Mouse (Mus musculus) gastrocnemius, postnatal 4 days (tissue): ENCODE measurements around the gene Rfxank. TPM values are rescaled to one million over a fixed set of nuclear protein-coding genes. Genes with fewer than 3 reads are reported as not detected.

ENCODE experiments used
- DNase-seq, 2 experiments: peaks; one replicate each; pipeline ENCODE4 v3.0.0; 2021 to 2022; ENCODE audit warnings: low spot score in 2 of 2, mixed read lengths in 2 of 2
- long read RNA-seq, 2 experiments: library from polyadenylated mRNA; stranded (forward); transcript quantifications; one replicate each; pipeline ENCODE4 v2.0.0; 2021
- total RNA-seq, 2 experiments: library from RNA; stranded (reverse); gene quantifications; 2 replicates each; pipeline ENCODE4 v1.2.3; 2021

Gene Rfxank
- 10 to 100 TPM; 12.7 to 16.6 TPM for total RNA-seq
- long read RNA-seq, experiment 1, transcript Rfxank-201 (9 exons, 3,609 nt) = major isoform, 7 of 13 reads
- long read RNA-seq, experiment 1, partial matches to known transcripts = 0 of 13 reads
- long read RNA-seq, experiment 1, other reads (novel, unspliced or antisense) = 3 of 13 reads
- long read RNA-seq, experiment 2, partial matches to known transcripts = 0 of 5 reads
- long read RNA-seq, experiment 2, other reads (novel, unspliced or antisense) = 2 of 5 reads

DNA sequence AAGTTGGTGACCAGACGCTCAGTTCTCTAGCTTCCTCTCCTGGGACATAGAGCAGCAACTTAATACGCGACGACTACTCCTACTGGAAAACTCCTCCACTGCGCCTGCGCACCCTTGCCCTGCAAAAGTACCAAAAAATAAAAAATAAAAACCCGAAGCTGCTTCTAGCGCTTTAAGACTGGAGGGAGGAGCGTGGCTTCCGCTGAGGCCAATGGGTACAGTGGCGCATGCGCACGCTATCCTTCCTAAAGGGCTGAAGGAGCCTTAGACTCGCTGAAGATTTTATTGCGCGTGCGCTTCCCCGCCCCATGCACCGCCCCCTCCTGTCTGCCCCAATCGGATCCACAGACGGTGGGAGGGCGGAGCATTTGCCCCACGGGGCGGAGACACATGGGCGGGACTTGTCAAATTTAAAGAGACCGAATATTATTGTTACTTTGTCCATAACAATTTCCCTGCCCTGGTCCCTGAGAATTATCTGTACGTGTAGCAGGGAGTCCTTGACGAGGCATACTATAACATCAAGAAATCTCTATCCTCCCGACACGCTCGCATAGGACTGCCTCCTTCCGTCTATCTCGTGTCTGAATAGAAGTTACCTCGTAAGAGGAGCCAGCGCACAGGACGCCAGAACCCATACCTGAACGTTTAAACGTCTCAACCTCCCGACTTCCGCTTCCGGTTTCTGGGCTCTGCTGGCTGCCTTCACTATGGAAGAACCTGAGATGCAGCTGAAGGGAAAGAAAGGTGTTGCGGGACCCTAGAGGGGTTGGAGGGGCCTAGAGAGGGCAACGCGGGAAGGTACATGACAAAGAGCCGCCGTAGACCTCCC, at the start of gene Rfxank, which contains the start of the genes Borcs8 and Mef2b:
Rfxank (minus strand) TSS at position 129 of the 832 bp plus-strand sequence.
Borcs8 (plus strand) TSS at position 474 of the 832 bp plus-strand sequence.
Mef2b (plus strand) TSS at position 686 of the 832 bp plus-strand sequence.
- peak; percentile 97 to 99 for DNase-seq

DNA sequence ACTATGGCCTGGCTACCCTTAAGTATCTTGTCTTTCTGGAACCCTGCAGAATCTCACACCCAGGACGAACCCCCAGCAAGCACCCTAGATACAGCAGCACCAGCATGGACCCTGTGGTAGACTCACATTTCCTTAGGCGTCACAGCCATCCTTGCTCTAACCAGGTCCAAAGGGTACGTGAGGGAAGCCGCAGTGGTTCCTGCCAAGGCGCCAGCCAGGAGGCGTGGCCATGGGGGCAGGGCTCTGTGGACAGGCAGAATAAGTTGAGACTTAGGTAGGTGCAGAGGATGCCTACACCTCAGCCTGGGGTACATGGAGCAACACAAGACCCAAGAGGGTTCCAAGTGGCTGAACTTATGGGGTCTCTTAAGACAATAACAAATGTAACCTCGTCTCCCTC, 49.8 kb upstream of the Rfxank start:
- no peak for DNase-seq

DNA sequence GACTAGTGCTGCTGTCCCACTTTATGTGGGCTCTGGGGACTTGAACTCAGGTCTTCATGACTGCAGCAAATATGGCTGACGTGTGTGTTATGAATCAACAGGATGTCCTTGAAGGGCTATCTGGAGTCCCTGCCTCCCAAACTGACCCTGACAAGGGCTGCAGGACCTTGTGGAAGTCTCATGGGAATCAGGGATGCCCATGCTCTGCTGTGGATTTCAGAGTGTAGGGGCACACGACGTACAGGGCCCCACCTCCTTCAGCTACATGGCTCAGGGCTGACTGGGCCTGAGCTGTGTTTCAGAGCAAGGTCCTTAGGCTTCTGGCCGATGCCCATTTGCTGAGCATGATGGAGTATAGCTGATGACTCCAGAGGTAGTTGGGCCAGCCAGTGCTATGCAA, 44.2 kb upstream of the Rfxank start:
- no peak for DNase-seq

DNA sequence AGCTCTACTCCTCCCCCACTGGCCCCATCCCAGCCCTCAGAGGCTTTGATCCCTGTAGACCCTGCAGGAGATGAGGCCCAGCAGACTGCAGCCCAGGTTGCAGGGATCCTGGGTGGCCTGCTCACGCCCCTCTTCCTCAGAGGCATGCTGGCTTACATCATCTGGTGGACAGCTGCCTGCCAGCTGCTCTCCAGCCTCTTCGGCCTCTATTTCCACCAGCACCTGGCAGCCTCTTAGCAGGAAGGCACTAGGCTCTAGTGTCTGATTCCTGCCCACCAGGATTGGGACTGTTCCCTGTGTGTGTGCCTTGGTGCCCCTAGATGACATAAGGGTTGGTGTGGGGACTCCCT, 42.9 kb upstream of the Rfxank start:
- DNase-seq = no peak

DNA sequence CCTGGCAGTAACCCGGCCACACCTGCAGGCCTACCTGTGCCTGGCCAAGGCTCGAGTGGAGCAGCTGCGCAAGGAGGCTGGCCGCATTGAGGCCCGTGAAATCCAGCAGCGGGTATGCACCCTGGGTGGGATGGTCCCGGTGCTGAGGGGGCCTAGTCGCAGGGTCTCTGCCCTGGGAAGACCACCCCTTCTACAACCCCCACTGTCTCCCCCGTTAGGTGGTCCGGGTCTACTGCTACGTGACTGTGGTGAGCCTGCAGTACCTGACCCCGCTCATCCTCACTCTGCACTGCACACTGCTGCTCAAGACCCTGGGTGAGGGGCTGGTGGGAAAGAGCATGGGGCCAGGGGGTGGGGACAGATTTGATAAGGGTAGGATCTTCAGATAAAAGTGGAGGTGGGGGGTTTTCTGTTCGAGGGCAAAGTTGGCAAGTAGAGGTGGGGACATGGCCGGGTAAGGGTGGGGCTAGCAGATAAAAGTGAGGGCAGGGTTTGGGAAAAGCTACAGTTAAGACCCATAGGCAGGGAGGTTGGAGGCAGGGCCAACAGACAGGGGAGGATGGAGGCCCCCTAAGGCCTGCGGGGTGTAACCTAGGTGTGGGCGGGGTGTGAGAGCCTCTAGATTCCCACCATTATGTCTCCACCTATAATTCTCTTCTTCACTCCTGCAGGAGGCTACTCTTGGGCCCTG, 42.4 kb upstream of the Rfxank start:
- no peak for DNase-seq

GRCm38 (mm10) chr8:70179082-70179481, 40.1 kb upstream of the Rfxank start:
- no peak for DNase-seq

DNA sequence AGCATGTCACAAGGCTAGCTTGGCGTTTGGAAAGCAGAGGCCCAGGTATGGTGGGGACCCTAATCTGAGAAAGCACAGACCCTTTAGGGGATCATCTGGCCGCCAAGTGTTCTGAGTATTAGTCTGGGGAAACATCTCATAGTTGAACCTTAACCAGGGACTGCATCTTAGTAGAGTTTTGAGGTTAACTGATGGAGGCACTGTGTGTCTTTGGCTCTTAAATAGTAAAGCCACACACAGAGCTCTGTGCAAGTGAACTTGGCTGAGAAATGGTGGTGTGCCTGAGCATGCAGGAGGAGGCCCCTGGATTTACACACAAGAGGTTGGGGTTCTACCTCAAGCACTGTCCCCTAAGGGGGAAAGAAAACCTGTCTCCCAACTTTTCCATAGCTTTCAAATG, 39.3 kb upstream of the Rfxank start:
- DNase-seq = no peak

DNA sequence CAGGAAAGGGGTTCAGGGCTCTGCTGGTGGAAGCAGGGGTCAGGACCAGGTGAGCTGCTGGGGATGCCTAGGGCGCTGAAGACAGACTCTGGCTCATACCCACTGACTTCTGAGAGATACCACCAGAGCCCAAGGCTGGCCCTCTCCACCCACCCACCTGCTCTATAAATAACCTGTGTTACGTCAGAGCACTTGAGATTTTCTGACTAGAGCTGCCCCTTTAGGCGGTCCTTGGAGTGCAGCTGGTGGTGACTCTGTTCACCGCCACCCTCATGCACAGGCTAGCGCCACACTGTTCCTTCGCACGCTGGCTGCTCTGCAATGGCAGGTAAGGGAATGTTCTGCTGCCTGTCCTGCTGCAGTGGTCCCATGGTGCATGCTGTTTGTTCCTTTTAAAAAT, 35.1 kb upstream of the Rfxank start:
- DNase-seq = no peak

GRCm38 (mm10) chr8:70173320-70173719, 34.4 kb upstream of the Rfxank start:
- no peak for DNase-seq

DNA sequence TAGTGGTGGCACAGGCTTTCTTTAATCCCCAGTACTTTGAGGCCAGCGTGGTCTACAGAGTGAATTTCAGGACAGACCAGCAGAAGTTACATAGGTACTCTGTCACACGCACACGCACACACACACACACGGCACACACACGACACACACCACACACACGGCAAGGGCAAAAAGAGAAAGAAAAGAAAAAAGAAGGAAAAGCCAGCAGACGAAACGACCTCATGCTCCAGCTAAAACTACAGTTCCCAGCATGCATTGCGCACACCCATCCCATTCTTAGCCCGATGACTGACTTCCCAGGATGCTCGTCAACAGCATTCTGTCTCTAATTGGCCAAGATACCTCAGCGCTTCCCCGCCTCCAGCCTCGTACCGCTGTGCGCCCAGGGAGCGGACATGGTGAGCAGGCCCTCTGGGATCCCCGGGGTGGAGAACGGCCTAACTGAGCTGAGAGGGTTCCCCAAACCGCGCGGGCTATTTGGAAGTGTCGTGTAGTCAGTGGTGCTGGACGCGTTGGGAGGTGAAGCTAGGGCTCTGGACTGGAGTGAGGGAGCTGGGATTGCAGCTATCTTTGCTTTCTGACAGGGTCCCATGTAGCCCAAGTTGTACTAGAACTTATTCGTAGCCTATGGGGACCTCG, 33.2 kb upstream of the Rfxank start, which contains the start of gene Tmem161a:
Tmem161a (plus strand) TSS at position 314 of the 639 bp plus-strand sequence.
- peak; percentile 74 to 90 for DNase-seq

DNA sequence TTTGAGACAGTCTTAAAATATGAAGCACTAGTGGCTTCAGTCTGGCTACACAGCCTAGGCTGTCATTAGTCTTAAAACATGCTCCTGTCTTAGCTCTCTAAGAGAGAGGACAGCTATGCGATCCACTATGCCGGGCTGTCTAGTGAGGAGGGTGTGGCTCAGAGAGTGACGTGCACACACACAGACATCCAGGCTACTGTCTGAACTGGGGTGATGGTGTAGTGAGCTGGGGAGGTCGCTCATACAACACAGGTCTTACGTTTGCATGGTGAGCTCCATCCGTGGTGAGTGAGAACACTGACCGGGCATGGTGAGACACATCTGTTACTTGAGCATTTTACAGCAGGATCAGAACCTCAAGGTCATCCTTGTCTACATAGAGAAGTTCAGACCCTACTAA, 32.3 kb upstream of the Rfxank start:
- DNase-seq = no peak

- DNase-seq = no peak
Measured at GRCm38 (mm10) chr8:70170748-70171147, 31.8 kb upstream of the Rfxank start.

DNA sequence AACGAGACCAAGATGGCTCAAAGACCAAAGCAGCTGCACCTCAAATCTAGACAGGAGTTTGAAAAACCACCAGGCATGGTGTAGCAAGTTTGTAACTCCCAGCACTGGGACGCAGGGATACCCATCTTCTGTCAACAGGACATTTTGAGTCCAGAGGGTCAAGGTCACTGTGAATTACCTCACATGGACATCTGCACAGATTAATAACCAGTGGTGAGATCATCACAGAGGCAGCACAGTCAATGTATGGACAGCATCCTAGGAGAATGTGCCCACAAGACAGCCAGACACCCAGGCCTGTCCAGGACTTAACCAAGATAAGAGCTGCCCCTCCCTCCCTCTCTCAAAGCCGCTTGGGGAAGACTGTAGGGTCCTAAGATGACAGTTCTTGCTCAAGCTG, 31.2 kb upstream of the Rfxank start:
- no peak for DNase-seq

DNA sequence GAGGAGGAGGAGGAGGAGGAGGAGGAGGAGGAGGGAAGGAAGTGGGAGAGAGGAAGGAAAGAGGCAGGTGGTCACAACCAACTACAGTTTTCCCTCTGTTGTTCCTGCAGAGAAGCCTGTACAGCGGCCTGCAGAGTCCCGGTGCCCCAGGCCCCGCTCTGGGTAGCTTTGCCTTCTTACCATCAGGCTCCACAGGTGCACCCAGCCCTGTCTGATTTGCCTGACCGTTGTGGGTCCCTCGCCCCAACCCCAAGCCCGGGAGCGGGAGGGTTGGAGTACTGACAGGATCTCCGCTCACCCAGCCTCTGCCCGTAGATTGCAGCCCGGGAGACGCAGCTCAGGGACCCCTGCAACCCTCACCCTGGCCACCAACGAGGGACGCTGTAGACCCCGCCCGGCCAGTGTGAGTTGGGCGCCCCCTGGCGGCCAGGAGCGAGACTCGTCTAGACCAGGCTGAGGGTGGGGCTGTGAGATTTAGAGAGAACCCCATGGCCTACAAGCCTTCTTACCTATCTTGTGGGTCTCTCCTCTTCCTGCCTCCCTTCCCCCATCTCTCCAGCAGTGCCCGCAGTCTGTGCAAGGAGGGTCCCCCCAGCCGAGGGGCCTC, 27.7 kb upstream of the Rfxank start:
- peak; percentile 57 to 74 for DNase-seq

- DNase-seq = no peak
Measured at GRCm38 (mm10) chr8:70163316-70163715, 24.4 kb upstream of the Rfxank start.

GRCm38 (mm10) chr8:70160015-70160414, 21.1 kb upstream of the Rfxank start:
- no peak for DNase-seq

DNA sequence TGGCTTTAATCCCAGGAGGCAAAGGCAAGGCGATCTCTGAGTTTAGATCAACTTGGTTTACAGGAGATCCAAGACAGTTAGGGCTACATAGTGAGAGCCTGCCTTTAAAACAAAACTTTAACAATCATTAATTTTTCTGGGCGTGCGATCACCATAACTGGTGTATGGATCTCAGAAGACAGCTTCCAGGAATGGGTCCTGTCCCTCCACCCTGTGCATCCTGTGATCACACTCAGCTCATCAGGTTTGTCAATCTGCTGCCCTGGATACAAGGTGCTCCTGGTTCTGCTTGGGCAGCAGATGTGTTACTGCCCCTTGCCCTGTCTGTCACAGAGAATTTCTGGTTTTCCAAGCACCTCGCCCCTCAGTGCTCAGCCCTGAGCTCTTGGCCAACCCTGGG, 20.3 kb upstream of the Rfxank start:
- DNase-seq = no peak

- DNase-seq = peak; percentile 43 to 68
Measured at GRCm38 (mm10) chr8:70158069-70158853, 19.3 kb upstream of the Rfxank start.

- DNase-seq = no peak
Measured at GRCm38 (mm10) chr8:70157240-70157800, 18.4 kb upstream of the Rfxank start.
